Mouse (Mus musculus) CH12F3 (cell line): ENCODE data around the gene Anapc7.
"Not testable (repeated sequence)": the region's sequence is repeated elsewhere in the genome, so short reads cannot be mapped to it uniquely, and the experiment has no call there.

Source experiments
- in situ Hi-C: fragments of 300-500 bp; cut with MboI; formaldehyde crosslinking; loops from 2 replicates; pipeline ENCODE4 v1.14.3; 2020; ENCODE audit warnings: low sequenced_read_pairs

Gene Anapc7

GRCm38 (mm10) chr5:122449946-122450345 lies 28.5 kb downstream of the Anapc7 start:
- in situ Hi-C loops, result no loop called here

GRCm38 (mm10) chr5:122450913-122451317 lies 29.4 kb downstream of the Anapc7 start:
- in situ Hi-C loops, result no loop called here

GRCm38 (mm10) chr5:122451324-122451723 lies 29.8 kb downstream of the Anapc7 start:
- in situ Hi-C loops, result no loop called here

- in situ Hi-C loops, result no loop called here
These were observed 30.7 kb downstream of the Anapc7 start for GRCm38 (mm10) chr5:122452194-122452593.

- in situ Hi-C loops, result no loop called here
These were observed 31.7 kb downstream of the Anapc7 start for GRCm38 (mm10) chr5:122453188-122453587.

- in situ Hi-C loops, result no loop called here
These were observed 32.9 kb downstream of the Anapc7 start for GRCm38 (mm10) chr5:122454442-122454841.

- in situ Hi-C loops, result no loop called here
These were observed 33.4 kb downstream of the Anapc7 start for GRCm38 (mm10) chr5:122454883-122455282.

- in situ Hi-C loops, result no loop called here
These were observed 34.1 kb downstream of the Anapc7 start for GRCm38 (mm10) chr5:122455584-122455983.

- in situ Hi-C loops, result not testable (repeated sequence)
These were observed 35.6 kb downstream of the Anapc7 start for GRCm38 (mm10) chr5:122457054-122457453.

- in situ Hi-C loops, result no loop called here
These were observed 36.6 kb downstream of the Anapc7 start for GRCm38 (mm10) chr5:122458066-122458465.

- in situ Hi-C loops, result no loop called here
These were observed 37.8 kb downstream of the Anapc7 start for GRCm38 (mm10) chr5:122459335-122459734.

GRCm38 (mm10) chr5:122460656-122461055 lies 39.2 kb downstream of the Anapc7 start:
- in situ Hi-C loops, result no loop called here

GRCm38 (mm10) chr5:122461431-122461830 lies 39.9 kb downstream of the Anapc7 start:
- in situ Hi-C loops, result no loop called here

GRCm38 (mm10) chr5:122471658-122472057 lies 50.2 kb downstream of the Anapc7 start:
- in situ Hi-C loops, result no loop called here

- in situ Hi-C loops, result no loop called here
These were observed 53.3 kb downstream of the Anapc7 start for GRCm38 (mm10) chr5:122474643-122475363.

- in situ Hi-C loops, result no loop called here
These were observed 54.6 kb downstream of the Anapc7 start for GRCm38 (mm10) chr5:122476078-122476477.

GRCm38 (mm10) chr5:122477492-122477891 lies 56.0 kb downstream of the Anapc7 start:
- in situ Hi-C loops, result no loop called here

GRCm38 (mm10) chr5:122479131-122479530 lies 57.6 kb downstream of the Anapc7 start:
- in situ Hi-C loops, result no loop called here

GRCm38 (mm10) chr5:122481844-122482243 lies 60.4 kb downstream of the Anapc7 start:
- in situ Hi-C loops, result no loop called here

GRCm38 (mm10) chr5:122482733-122483391 lies 61.4 kb downstream of the Anapc7 start:
- in situ Hi-C loops, result no loop called here

- in situ Hi-C loops, result not testable (repeated sequence)
These were observed 64.8 kb downstream of the Anapc7 start for GRCm38 (mm10) chr5:122486243-122486642.

GRCm38 (mm10) chr5:122487825-122488224 lies 66.3 kb downstream of the Anapc7 start:
- in situ Hi-C loops, result no loop called here
